Mouse (Mus musculus): ENCODE results near the gene Carf.

GRCm38 (mm10) chr1:60056310-60056709 is 41.7 kb upstream of the Carf start:
- TF ChIP-seq CTCF (IDR thresholded peaks at IDR 0.05; ENCODE audit: low read depth) (no peak), EP300 (IDR thresholded peaks at IDR 0.05; ENCODE audit: low read depth) (no peak)

All from liver, postnatal 0 days (tissue).